ENCODE assay signal across 16 mouse cellular contexts in genomic region chr17:10279532-10279931, GRCm38 (mm10). TPM values are rescaled to one million over a fixed set of nuclear protein-coding genes. Genes with fewer than 3 reads are reported as not detected.
DNase-seq lines count a peak whose midpoint lies in the region; ATAC-seq and TF ChIP-seq lines count a peak whose summit lies in the region.
"Had no signal": no experiment of that assay in that cellular context is flagged by ENCODE, and none has a peak within 500 bp of the region (broad histone marks: within the 10 kb centered on the region; RNA-seq: fewer than 3 reads in every experiment).

No protein-coding gene starts in this region.

- intact Hi-C loops in left cerebral cortex, adult 2 months (cut with DNase I): no loop called here

- H3K9ac ChIP-seq in hindbrain, embryonic 12.5 days: no peak overlapping the region
- H3K9ac ChIP-seq: forebrain, embryonic 13.5 days; forebrain, postnatal 0 days; hindbrain, embryonic 15.5 days had no signal

- H3K9me3 ChIP-seq in hindbrain, embryonic 12.5 days (replicated peaks): no peaks in the 10 kb centered on the region
- H3K9me3 ChIP-seq: embryonic facial prominence, embryonic 10.5 days; forebrain, embryonic 13.5 days; G1E; hindbrain, embryonic 15.5 days had no signal

- H3K27me3 ChIP-seq in testis, adult 2 months (ENCODE audit: control insufficient read depth, insufficient read depth, low read length): no peaks in the 10 kb centered on the region
- no peaks in the 10 kb centered on the region for H3K27me3 ChIP-seq in hindbrain, embryonic 12.5 days
- H3K27me3 ChIP-seq: forebrain, embryonic 13.5 days; hindbrain, embryonic 15.5 days had no signal

- TF ChIP-seq POLR2A in testis, adult 2 months (IDR thresholded peaks at IDR 0.05; ENCODE audit: control insufficient read depth, low read depth, low read length): no peak

- H3K4me2 ChIP-seq in hindbrain, embryonic 12.5 days (replicated peaks): no peak overlapping the region
- H3K4me2 ChIP-seq: forebrain, embryonic 13.5 days; hindbrain, embryonic 15.5 days had no signal

- H3K4me3 ChIP-seq in left cerebral cortex, adult 2 months: no peak overlapping the region
- peak overlapping the region; percentile 40; the same call in 1 of the 2 replicates for H3K4me3 ChIP-seq in testis, adult 2 months (ENCODE audit: control insufficient read depth, low read depth, low read length)
- H3K4me3 ChIP-seq in hindbrain, embryonic 12.5 days: no peak overlapping the region
- H3K4me3 ChIP-seq: embryonic facial prominence, embryonic 10.5 days; forebrain, embryonic 13.5 days; hindbrain, embryonic 15.5 days had no signal

- TF ChIP-seq CTCF in left cerebral cortex, adult 2 months (IDR thresholded peaks at IDR 0.05): peak; percentile 17
- no peak for TF ChIP-seq CTCF in testis, adult 2 months (IDR thresholded peaks at IDR 0.05; ENCODE audit: control insufficient read depth, insufficient read depth, insufficient replicate concordance, low read depth, low read length)

- 82% methylated on average over 2 of the region's 2 CpGs for WGBS in hindbrain, embryonic 12.5 days

- H3K36me3 ChIP-seq in testis, adult 2 months (ENCODE audit: control insufficient read depth, insufficient read depth, low read length): no peaks in the 10 kb centered on the region
- H3K36me3 ChIP-seq in hindbrain, embryonic 12.5 days: peaks cover 2% of the 10 kb centered on the region; the same call in 1 of the 2 replicates
- H3K36me3 ChIP-seq: hindbrain, embryonic 15.5 days had no signal

- ATAC-seq in hindbrain, embryonic 12.5 days (ENCODE audit: low FRiP score): no peak
- ATAC-seq: forebrain, embryonic 13.5 days; forebrain, postnatal 0 days had no signal

- no peak for DNase-seq in left cerebral cortex, adult 2 months (ENCODE audit: extremely low spot score in 1 of 2, low spot score in 2 of 2)
- DNase-seq in left cerebral cortex, adult 9 months (ENCODE audit: low spot score in 2 of 2): no peak
- DNase-seq in testis, postnatal 10 days (ENCODE audit: low spot score): no peak
- peak; percentile 29 for DNase-seq in ZHBTc4 (ENCODE audit: low read depth, low spot score)
- DNase-seq: adrenal gland, adult 2 months; adrenal gland, postnatal 25 days; cerebellum, adult 2 months; forebrain, postnatal 0 days; gastrocnemius, postnatal 14 days; heart, postnatal 10 days had no signal

- no peak overlapping the region for H3K27ac ChIP-seq in left cerebral cortex, adult 2 months
- no peak overlapping the region for H3K27ac ChIP-seq in testis, adult 2 months (ENCODE audit: control insufficient read depth, insufficient read depth, low read depth, low read length)
- H3K27ac ChIP-seq in hindbrain, embryonic 12.5 days: no peak overlapping the region
- H3K27ac ChIP-seq: embryonic facial prominence, embryonic 10.5 days; forebrain, embryonic 13.5 days; hindbrain, embryonic 15.5 days had no signal

- H3K4me1 ChIP-seq in testis, adult 2 months (ENCODE audit: control insufficient read depth, insufficient read depth, low read length): no peaks in the 10 kb centered on the region
- H3K4me1 ChIP-seq in hindbrain, embryonic 12.5 days: no peaks in the 10 kb centered on the region; the same call in 1 of the 2 replicates
- H3K4me1 ChIP-seq: embryonic facial prominence, embryonic 10.5 days had no signal

RNA-seq across cellular contexts. Expression of gene Qk, which starts 40.1 kb away (rescaled TPM):
- 100 to 1,000 TPM; 311 to 342 TPM for total RNA-seq in left cerebral cortex, adult 2 months (2021)
- 173 and 197 TPM in 2 replicates for polyA plus RNA-seq in testis, adult 2 months (2012; rRNA removed)
- polyA plus RNA-seq in hindbrain, embryonic 12.5 days (2016; fragmentation: Nextera tagmentation; extraction: Ambion mirVana): 46.8 and 52.4 TPM in 2 replicates
